Mouse (Mus musculus) cerebellum, adult (tissue): ENCODE measurements around the gene Nedd4.
A peak's percentile ranks its signal among the peaks of the same experiment; 100 is the strongest.
"Not testable (repeated sequence)": the region's sequence is repeated elsewhere in the genome, so short reads cannot be mapped to it uniquely, and the experiment has no call there.

Experiments used
- ATAC-seq: cut with Nextera tagmentation; 2 replicates; pipeline ENCODE4 v1.9.2; 2017; ENCODE audit warnings: mild to moderate bottlenecking, moderate library complexity, mixed read lengths; ENCODE audit not compliant: insufficient number of reproducible peaks, low FRiP score, low TSS enrichment

The Nedd4 gene

GRCm38 (mm10) chr9:72661895-72662661 lies at the start of gene Nedd4:
Gene Nedd4 (plus strand): TSS chr9:72662346.
- peak; percentile 81 for ATAC-seq

DNA sequence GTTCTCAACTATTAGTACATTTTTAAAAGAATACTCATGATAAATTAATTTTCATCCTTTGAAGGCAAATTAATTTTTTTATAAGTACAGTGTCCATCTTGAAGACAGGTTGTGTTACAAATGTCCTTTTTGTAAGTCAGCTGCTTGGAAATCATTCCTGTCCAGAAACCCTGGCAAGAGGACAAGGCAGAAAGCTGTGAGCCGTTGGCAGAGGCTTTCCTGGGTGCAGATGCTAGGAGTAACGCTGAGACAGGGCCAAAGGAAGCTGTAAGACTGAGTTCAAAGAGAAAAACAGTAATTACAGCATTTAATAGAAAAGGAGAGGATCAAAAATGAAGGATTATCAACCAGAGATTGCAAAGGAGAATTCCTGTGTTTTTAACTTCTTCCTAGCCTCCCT lies 48.3 kb upstream of the Nedd4 start:
- ATAC-seq: no peak

GRCm38 (mm10) chr9:72614786-72615480 lies 47.2 kb upstream of the Nedd4 start:
- ATAC-seq: no peak

- ATAC-seq: no peak
Measured at GRCm38 (mm10) chr9:72618037-72618436, 44.1 kb upstream of the Nedd4 start.

GRCm38 (mm10) chr9:72623605-72624004 lies 38.5 kb upstream of the Nedd4 start:
- ATAC-seq: no peak

DNA sequence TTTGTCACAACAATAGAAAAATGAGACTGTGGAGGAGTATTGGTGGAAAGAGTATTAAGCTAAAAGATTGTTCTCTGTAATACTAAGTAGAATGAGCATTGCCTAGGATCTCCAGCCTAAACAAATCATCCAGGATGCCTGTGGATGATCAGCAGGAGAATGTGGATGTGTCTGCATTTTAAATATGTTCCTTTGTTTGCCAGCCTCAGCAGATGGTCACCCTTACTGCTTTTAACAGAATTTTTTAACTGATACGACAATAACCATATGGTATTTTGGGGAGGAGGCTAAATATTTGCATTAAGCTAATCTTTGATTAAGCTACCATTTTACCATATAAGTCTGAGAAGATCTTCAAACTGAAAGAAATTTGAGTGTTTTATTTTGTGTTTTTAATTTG lies 34.5 kb upstream of the Nedd4 start:
- no peak for ATAC-seq

DNA sequence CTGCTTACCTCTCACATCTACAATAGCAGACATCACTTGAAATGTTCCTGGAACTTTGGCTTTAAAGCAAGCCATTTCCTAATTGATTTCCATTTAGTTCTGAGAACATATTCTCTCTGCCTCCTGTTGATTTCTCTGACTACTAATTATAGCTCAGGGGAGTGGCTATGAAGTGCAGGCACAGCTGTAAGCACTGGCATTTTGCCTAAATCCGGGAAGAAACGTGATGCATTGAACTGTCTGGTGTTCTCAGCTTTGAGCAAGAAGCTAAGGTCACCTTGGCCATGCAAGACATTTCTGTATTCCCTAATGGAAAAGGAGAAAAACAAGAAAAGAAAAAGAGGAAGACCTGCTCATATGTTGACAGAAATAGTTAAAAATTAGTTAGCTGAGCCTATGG lies 33.6 kb upstream of the Nedd4 start:
- ATAC-seq: no peak

- ATAC-seq: no peak
Measured at GRCm38 (mm10) chr9:72632198-72632597, 29.9 kb upstream of the Nedd4 start.

DNA sequence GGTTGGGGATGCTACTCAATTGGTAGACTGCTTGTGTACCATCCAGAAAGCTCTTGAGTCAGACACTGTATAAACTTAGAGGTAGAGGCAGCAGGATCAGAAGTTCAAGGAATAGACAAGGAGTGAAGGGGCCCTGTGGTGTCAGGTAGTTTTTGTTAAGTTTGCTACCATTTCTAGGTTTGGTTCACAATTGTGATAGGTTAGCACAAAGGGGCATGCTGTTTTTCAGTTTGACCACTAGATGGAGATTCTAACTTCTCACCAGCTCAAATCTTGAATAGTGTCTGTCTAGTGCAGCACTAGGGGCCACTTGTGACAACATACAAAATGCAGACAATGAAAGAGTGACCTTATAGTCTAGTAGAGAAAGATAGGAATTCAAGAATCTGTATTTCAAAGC lies 27.0 kb upstream of the Nedd4 start:
- no peak for ATAC-seq

- no peak for ATAC-seq
Measured at GRCm38 (mm10) chr9:72636547-72636946, 25.6 kb upstream of the Nedd4 start.

DNA sequence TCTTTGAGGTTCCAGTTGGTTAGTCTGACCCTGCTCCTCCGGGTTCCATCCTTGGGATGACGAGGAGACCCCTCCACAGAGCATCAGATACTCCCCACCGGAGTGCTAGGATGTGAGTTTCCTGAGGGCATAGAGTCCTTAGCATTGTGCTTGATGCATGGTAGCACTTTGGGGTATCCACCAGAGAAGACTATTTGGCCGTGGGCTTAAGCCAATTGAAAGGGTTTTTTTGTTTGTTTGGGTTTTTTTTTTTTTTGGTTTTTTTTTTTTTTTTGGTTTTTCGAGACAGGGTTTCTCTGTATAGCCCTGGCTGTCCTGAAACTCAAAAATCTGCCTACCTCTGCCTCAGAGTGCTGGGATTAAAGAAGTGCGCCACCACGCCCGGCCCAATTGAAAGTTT lies 24.9 kb upstream of the Nedd4 start:
- ATAC-seq: no peak

DNA sequence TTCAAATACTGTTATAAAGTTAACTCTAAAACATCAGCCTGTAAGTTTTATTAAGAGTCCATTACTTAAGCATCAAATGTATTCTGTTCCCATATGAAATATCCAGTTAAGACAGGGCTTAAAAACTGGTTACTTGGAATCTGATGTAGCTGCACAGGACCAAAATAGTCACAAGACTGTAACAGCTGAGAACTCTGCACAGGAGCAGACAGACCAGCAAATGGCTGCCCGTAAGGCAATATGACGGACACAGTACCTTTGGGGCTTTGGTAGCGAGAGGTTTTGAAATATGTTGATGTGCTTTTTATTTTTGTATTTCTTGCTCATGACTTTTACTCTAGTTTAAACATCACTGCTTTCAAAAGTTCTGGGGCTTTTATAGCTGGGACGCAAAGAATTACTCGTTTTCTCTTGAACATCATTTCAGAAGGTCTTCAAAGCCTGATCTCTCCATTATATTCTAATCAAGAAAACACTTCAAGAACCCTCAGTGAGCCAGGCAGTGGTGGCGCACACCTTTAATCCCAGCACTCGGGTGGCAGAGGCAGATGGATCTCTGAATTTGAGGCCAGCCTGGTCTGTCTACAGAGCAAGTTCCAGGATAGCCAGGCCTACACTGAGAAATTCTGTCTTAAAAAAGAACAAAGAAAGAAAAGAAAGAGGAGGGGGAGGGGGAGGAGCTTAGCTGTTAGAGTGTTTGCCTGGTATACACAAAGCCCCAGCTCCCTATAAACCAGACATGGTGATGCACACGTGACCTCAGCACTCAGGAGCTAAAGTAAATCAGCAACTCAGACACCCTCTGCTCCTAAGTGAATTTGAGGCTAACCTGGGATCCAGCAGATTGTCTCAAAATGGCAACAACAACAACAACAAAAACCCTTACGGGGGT lies 22.9 kb upstream of the Nedd4 start:
- peak; percentile 36; the same call in 1 of the 2 replicates for ATAC-seq

DNA sequence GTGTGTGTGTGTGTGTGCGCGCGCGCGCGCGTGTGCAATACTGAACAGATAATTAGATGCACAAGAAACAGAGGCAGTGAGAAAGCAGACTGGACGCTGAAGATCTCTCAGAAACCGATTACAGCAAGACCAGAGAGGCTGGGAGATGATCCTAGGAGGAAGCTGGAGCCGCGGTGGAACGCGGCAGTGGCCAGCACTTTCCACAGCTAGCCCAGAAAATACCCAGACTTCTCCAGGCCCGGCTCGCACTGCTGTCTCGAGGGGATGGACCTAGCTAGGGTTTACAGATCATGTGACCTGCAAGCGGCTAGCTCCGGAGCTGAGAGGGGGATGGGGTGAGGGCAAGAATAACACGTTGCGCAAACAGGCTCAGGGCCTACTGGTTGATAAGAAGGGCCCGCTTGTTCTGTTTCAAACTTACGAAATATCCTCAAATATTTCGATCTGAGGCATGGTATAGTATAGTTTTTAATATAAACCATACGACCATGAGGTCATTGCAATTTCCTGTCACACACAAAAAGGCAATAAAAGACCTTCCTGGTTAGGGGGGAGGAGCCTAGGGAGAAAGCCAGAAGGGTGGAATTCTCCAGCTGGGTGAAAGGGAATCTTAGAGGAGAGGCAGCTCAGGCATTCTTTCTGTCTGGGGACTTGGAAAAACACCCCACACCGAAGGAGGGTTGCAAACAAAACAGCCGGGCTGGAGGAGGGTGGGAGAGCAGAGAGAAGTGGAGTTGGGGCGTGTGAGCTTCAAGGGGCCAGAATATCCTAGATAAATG lies 22.1 kb upstream of the Nedd4 start:
- peak; percentile 91 for ATAC-seq

DNA sequence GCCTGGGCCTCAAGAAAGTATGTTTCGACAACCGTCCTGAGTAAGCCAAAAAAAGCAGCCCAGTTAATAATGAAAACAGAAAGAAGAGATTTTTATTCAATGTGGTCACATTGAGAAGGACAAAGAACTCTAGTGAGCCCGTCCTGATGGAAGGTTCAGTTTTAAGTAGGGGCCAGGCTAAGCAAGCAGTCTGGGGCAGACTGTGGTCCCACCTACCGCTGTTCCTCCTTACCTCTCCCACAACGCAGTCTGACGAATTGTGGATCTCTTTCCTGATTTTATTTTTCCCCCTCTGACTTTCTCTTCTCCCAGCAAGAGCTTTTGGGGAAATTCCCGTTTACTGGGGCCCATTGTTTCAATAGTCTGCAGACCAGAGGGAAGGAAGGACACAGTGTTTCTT lies 21.5 kb upstream of the Nedd4 start:
- ATAC-seq: no peak

- ATAC-seq: no peak
Measured at GRCm38 (mm10) chr9:72641093-72641680, 21.0 kb upstream of the Nedd4 start.

DNA sequence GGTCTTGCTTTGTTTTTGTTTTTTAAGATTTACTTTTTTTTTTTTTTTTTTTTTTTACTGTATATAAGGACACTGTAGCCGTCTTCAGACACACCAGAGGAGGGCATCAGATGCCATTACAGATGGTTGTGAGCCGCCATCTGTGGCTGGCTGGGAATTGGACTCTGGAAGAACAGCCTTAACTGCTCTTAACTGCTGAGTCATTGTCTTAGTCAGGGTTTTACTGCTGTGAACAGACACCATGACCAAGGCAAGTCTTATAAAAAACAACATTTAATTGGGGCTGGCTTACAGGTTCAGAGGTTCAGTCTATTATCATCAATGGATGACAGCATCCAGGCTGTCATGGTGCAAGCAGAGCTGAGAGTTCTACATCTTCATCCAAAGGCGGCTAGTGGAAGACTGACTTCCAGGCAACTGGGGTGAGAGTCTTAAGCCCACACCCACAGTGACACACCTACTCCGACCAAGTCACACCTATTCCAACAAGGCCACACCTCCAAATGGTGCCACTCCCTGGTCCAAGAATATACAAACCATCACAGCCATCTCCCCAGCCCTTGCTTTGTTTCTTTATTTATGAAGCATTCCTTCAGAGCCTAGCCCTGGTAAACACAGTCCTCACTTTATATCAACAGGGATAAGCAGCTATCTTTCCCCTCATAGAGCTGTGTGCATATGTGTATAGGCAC lies 19.2 kb upstream of the Nedd4 start:
- ATAC-seq: not testable (repeated sequence)

GRCm38 (mm10) chr9:72643651-72644417 lies 18.3 kb upstream of the Nedd4 start:
- no peak for ATAC-seq

GRCm38 (mm10) chr9:72644418-72645110 lies 17.6 kb upstream of the Nedd4 start:
- no peak for ATAC-seq
